Mouse (Mus musculus) lung, embryonic 14.5 days (tissue): Measurements from ENCODE around the gene Atoh7. TPM values are rescaled to one million over a fixed set of nuclear protein-coding genes. Genes with fewer than 3 reads are reported as not detected.

Experiments used
- ATAC-seq: fragments of 200-750 bp; cut with Nextera tagmentation; 2 replicates; pipeline ENCODE4 v1.8.0; 2017; ENCODE audit warnings: mild to moderate bottlenecking, moderate TSS enrichment, moderate library complexity; ENCODE audit not compliant: insufficient read depth
- DNase-seq: peaks from one replicate; pipeline ENCODE4 v3.0.0-alpha.2; 2015
- H3K27ac ChIP-seq: fragments of 300-500 bp; sonication (generic); 2 replicates; pipeline ENCODE4 v1.5.1; 2014; ENCODE audit warnings: low read depth, mild to moderate bottlenecking, moderate library complexity
- H3K27me3 ChIP-seq: fragments of 300-500 bp; sonication (generic); 2 replicates; pipeline ENCODE4 v1.6.1; 2014; ENCODE audit warnings: low read length, control low read depth; ENCODE audit not compliant: insufficient read depth
- H3K36me3 ChIP-seq: fragments of 300-500 bp; sonication (generic); 2 replicates; pipeline ENCODE4 v1.6.1; 2014; ENCODE audit warnings: control low read depth; ENCODE audit not compliant: insufficient read depth
- H3K4me1 ChIP-seq: fragments of 300-500 bp; sonication (generic); 2 replicates; pipeline ENCODE4 v1.6.1; 2014; ENCODE audit warnings: antibody characterized with exemption, control low read depth; ENCODE audit not compliant: insufficient read depth
- H3K4me2 ChIP-seq: fragments of 300-500 bp; sonication (generic); 2 replicates; pipeline ENCODE4 v1.6.1; 2014; ENCODE audit warnings: mild to moderate bottlenecking
- H3K4me3 ChIP-seq: fragments of 300-500 bp; sonication (generic); 2 replicates; pipeline ENCODE4 v1.5.1; 2014; ENCODE audit warnings: low read depth, low read length
- H3K9ac ChIP-seq: fragments of 300-500 bp; sonication (generic); 2 replicates; pipeline ENCODE4 v1.6.1; 2014
- H3K9me3 ChIP-seq: fragments of 300-500 bp; sonication (generic); 2 replicates; pipeline ENCODE4 v1.6.1; 2016; ENCODE audit warnings: low read depth, low read length, control low read depth
- CTCF ChIP-seq: IDR thresholded peaks from 2 replicates; pipeline ENCODE4 v1.5.1; 2016; ENCODE audit warnings: antibody characterized with exemption, low read depth
- WGBS: fragments of 180-500 bp; shearing (Covaris S2); extraction: QIAGEN DNeasy Blood & Tissue Kit; methylation state at CpG from one replicate; pipeline ENCODE4 v1.1.7; 2014; 5-methylcytosine and 5-hydroxymethylcytosine counted together
- polyA plus RNA-seq: library from polyadenylated mRNA; unstranded; fragments of >200 nt; fragmentation: Nextera tagmentation; extraction: Ambion mirVana; gene quantifications from 2 replicates; pipeline ENCODE4 v1.2.1, GENCODE M21; 2014

Atoh7 gene
- polyA plus RNA-seq, 1 experiment from 2014 or later, result 0.11 TPM

DNA sequence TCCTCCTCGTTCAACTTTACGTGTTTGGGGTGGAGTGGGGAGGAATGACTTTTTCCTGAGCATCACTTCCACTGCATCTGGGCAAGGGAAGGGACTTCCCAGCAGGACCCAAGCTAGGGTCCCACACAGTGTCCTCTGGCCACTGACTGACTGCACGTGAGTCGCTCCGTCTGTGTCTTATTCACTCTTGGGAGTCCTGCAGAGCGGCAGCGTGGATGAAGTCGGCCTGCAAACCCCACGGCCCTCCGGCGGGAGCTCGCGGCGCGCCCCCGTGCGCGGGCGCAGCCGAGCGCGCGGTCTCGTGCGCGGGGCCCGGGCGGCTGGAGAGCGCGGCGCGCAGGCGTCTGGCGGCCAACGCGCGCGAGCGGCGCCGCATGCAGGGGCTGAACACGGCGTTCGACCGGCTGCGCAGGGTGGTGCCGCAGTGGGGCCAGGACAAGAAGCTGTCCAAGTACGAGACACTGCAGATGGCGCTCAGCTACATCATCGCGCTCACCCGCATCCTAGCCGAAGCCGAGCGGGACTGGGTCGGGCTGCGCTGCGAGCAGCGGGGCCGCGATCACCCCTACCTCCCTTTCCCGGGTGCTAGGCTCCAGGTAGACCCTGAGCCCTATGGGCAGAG, 601 bp downstream of the Atoh7 start:
- TF ChIP-seq CTCF, result no peak
- Histone ChIP-seq H3K4me1 (no peaks in the 10 kb centered on the region), H3K27me3 (peaks cover 32% of the 10 kb centered on the region), H3K9ac (peak overlapping the region; percentile 62), H3K4me2 (peak overlapping the region; percentile 94), H3K9me3 (no peaks in the 10 kb centered on the region), H3K36me3 (no peaks in the 10 kb centered on the region), H3K4me3 (peak overlapping the region; percentile 53), H3K27ac (no peak overlapping the region)
- peak; percentile 93 for ATAC-seq
- DNase-seq, result peak; percentile 78
- WGBS, result under 1% methylated on average over 62 of the region's 62 CpGs

DNA sequence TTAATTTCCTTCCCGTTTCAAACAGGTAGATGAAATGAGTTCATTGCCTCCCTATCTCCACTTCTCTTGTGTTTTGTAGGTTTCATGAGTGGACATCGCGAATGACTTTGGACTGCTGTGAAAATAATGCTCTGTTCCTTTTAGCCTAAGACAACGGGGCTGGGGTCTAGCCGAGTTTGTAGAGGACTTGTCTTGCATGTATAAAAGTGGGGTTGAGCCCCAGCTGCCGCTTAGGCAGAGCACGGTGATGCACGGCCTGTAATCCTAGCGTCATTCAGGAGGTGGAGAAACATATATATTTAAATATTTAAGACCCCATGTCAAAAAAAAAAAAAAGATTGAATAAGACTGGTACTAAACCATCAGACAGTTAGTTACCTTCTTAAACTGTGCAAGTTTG, 1.2 kb downstream of the Atoh7 start:
- Histone ChIP-seq H3K9ac (peak overlapping the region; percentile 62), H3K4me3 (peak overlapping the region; percentile 53), H3K36me3 (no peaks in the 10 kb centered on the region), H3K4me2 (peak overlapping the region; percentile 94), H3K27ac (no peak overlapping the region), H3K9me3 (no peaks in the 10 kb centered on the region), H3K27me3 (peaks cover 32% of the 10 kb centered on the region), H3K4me1 (no peaks in the 10 kb centered on the region)
- WGBS, result 13% methylated on average over 9 of the region's 9 CpGs
- DNase-seq, result no peak
- ATAC-seq, result no peak
- TF ChIP-seq CTCF, result no peak

DNA sequence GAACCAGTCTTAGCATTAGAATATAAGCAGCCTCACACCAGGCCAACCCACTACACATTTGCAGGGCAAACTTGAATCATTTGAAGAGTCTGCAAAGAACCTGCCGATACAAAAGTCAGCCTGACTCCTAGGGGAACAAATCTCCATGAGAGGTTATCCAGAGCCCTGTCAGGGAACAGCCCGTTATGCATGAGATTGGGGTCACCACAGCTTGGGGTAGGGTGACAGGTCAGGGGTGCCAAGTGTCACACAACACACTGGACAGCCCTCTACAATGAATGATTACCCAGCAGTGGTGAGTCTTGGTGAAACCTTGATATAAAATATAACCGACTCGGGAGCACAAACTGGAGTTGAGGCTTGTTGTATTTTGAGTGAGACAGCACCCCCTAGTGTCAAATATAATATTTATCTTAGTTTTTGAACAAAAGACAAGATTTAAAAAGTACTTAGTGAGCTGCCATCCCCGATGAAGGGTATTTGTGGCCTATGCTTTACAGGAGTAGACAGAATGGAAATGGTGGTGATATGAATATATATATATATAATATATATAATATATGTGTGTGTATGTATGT, 13.7 kb downstream of the Atoh7 start:
- no peaks in the 10 kb centered on the region for H3K9me3 ChIP-seq
- no peak for ATAC-seq
- 45% methylated on average over 5 of the region's 5 CpGs for WGBS
- no peak overlapping the region for H3K4me2 ChIP-seq
- H3K27me3 ChIP-seq, result no peaks in the 10 kb centered on the region
- no peaks in the 10 kb centered on the region for H3K4me1 ChIP-seq
- no peak overlapping the region for H3K27ac ChIP-seq
- H3K36me3 ChIP-seq, result no peaks in the 10 kb centered on the region
- DNase-seq, result peak; percentile 79
- H3K9ac ChIP-seq, result no peak overlapping the region
- TF ChIP-seq CTCF, result peak; percentile 38; the same call in 1 of the 2 replicates
- H3K4me3 ChIP-seq, result no peak overlapping the region

DNA sequence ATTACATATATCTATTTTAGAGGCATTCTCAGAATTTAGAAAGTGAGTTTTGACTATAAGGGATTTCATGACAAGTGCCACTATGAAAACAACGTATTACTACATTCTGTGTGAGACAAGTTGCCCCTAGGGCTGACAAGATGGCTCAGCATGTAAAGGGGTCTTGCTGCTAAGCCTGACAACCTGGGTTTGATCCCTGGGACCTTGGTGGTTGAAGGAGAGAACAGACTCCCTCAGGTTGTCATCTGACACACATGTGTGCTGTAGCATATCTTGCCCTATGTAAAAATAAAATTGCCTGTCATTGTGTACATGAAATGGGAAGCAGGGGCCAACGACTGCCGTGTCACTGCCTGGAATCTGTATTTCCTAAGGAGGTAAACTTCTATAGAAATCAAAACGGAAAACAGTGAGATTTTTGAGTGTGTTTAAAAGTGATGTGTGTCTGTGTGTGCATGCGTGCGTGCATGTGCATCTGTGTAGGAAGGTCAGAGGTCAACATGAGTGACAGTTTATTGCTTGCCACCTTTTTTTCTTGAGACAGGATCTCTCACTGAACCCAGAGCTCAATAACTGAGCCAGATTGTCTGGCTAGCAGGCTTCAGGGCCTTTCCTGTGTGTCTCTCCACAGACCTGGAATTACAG, 14.4 kb downstream of the Atoh7 start:
- TF ChIP-seq CTCF, result no peak
- no peak for ATAC-seq
- WGBS, result 77% methylated on average over 6 of the region's 6 CpGs
- Histone ChIP-seq H3K4me3 (no peak overlapping the region), H3K4me2 (no peak overlapping the region), H3K4me1 (no peaks in the 10 kb centered on the region), H3K9ac (no peak overlapping the region), H3K27ac (no peak overlapping the region), H3K36me3 (no peaks in the 10 kb centered on the region), H3K9me3 (no peaks in the 10 kb centered on the region), H3K27me3 (no peaks in the 10 kb centered on the region)
- DNase-seq, result no peak

DNA sequence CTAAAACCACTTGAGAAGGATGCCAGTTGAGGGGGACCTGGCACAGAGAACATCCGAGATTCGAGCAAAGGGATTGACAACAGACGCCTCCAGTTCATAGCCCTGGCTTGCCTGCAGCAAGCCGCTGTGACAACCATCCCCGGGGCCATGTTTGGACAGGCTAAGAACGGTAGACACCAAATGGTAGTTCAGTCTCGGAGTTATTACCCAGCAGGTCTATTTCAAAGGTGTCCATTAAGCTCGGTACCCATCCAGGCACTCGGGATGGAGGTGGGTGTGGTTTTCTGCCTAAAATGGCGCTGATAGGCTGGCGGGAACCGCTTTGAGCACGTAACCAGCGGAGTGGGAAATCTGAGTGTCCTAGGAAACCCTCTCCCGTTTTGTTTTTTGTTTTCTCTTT, 16.4 kb downstream of the Atoh7 start:
- Histone ChIP-seq H3K27ac (no peak overlapping the region), H3K9me3 (no peaks in the 10 kb centered on the region), H3K4me1 (no peaks in the 10 kb centered on the region), H3K4me2 (no peak overlapping the region), H3K36me3 (no peaks in the 10 kb centered on the region), H3K9ac (no peak overlapping the region), H3K27me3 (no peaks in the 10 kb centered on the region), H3K4me3 (no peak overlapping the region)
- ATAC-seq, result no peak
- no peak for TF ChIP-seq CTCF
- 83% methylated on average over 15 of the region's 15 CpGs for WGBS
- DNase-seq, result no peak

DNA sequence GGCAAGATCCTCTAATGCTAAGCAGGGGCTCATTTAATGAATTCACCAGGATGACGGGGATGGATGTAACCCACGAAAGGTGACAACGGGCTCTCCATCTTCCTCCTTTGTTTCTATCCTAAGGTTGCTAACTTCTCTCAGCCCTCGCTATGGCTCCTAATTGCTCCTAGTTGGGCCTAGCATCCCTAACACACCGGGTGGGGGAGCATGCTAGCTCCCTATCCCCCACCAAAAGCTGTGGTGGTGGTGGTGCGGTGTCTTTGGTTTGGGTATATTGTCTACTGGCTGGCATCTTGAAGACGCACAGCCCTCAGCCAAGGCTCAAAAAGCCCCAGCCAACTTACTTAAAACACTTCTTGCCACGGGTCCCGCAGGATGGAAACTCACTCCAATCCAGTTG, 16.9 kb downstream of the Atoh7 start:
- Histone ChIP-seq H3K4me2 (no peak overlapping the region), H3K27ac (no peak overlapping the region), H3K4me1 (no peaks in the 10 kb centered on the region), H3K27me3 (no peaks in the 10 kb centered on the region), H3K9me3 (no peaks in the 10 kb centered on the region), H3K4me3 (no peak overlapping the region), H3K9ac (no peak overlapping the region), H3K36me3 (no peaks in the 10 kb centered on the region)
- 92% methylated on average over 9 of the region's 9 CpGs for WGBS
- ATAC-seq, result no peak
- TF ChIP-seq CTCF, result no peak
- no peak for DNase-seq

DNA sequence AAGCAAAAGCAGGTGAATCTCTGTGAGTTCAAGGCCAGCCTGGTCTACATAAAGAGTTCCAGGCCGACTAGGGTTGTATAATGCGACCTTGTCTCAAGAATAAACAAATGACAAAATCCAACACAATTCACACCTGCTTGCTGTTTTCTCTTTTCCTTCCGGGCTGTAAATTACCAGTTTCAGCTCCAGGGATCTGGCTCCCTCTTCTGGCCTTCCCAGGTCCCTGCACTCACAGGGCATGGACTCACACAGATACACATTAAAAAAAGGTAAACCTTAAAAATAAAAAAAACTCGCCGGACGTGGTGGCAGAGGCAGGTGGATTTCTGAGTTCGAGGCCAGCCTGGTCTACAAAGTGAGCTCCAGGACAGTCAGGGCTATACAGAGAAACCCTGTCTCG, 18.1 kb downstream of the Atoh7 start:
- no peak overlapping the region for H3K9ac ChIP-seq
- WGBS, result 90% methylated on average over 8 of the region's 8 CpGs
- ATAC-seq, result no peak
- no peaks in the 10 kb centered on the region for H3K9me3 ChIP-seq
- H3K4me3 ChIP-seq, result no peak overlapping the region
- no peaks in the 10 kb centered on the region for H3K36me3 ChIP-seq
- DNase-seq, result no peak
- no peak overlapping the region for H3K4me2 ChIP-seq
- H3K27ac ChIP-seq, result no peak overlapping the region
- TF ChIP-seq CTCF, result no peak
- no peaks in the 10 kb centered on the region for H3K4me1 ChIP-seq
- no peaks in the 10 kb centered on the region for H3K27me3 ChIP-seq
